Mouse (Mus musculus) kidney, postnatal 36 days (tissue): ENCODE measurements around the gene Vmn1r26.
"Not testable (repeated sequence)": the region's sequence is repeated elsewhere in the genome, so short reads cannot be mapped to it uniquely, and the experiment has no call there.

Experiments
- DNase-seq, 2 experiments: peaks; one replicate each; pipeline ENCODE4 v3.0.0; 2021 to 2022; ENCODE audit warnings: mixed read lengths in 2 of 2

Gene Vmn1r26

GRCm38 (mm10) chr6:58015059-58015458 is at the start of gene Vmn1r26:
Gene Vmn1r26 (minus strand): TSS chr6:58015159.
- DNase-seq, result no peak

GRCm38 (mm10) chr6:58044025-58044424 is 29.1 kb upstream of the Vmn1r26 start:
- no peak for DNase-seq

- DNase-seq, result not testable (repeated sequence)
These were observed 2.5 kb upstream of the Vmn1r26 start for GRCm38 (mm10) chr6:58017478-58017877.

GRCm38 (mm10) chr6:57980710-57981109 is 34.2 kb downstream of the Vmn1r26 start, which contains the start of gene Vmn1r25:
Gene Vmn1r25 (minus strand): TSS chr6:57980810.
- DNase-seq, result no peak

- DNase-seq, result not testable (repeated sequence)
These were observed 53.6 kb downstream of the Vmn1r26 start, which contains the start of gene Vmn1r24 for GRCm38 (mm10) chr6:57961403-57961802. Gene Vmn1r24 (minus strand): TSS chr6:57961503.
